Mouse (Mus musculus): ENCODE results near the gene Gpc1.

Gpc1 gene

DNA sequence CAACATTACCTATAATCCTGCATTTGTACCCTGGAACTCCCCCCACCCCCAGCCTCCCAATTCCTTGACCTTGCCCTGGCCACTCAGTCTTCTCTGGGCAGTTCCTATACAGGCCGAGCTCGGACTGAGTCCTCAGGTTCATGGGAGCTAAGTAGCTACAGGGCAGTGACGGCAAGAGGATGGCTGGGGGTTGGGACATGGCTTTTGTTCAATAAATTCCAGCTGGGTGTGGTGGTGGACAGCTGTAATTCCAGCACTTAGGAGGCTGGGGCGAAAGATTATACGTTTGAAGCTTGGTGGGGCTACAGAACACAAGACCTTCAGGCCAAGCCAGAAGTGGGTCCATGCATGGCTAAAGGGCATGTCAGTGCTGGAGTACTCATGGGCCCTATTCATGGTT lies 48.7 kb downstream of the Gpc1 start:
- no peak for DNase-seq (ENCODE audit: low spot score)

DNA sequence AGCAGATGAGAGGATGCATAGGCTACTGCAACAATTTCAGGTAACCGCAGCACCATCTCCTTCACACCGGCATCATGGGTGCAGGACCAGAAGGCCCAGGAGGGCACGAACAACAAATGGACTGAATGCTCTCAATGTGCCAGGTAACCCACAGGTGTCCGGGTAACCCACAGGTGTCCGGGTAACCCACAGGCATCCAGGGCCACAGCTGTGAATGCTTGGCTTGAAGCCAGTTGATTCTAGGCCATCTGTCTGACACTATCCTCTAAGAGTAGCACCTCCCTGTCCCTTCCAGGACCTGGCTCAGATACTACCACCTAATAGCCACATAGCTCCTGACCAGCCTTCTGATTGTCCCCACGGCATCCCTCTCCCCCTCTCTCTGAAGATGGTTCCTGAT lies 50.5 kb downstream of the Gpc1 start:
- no peak for DNase-seq (ENCODE audit: low spot score)

DNA sequence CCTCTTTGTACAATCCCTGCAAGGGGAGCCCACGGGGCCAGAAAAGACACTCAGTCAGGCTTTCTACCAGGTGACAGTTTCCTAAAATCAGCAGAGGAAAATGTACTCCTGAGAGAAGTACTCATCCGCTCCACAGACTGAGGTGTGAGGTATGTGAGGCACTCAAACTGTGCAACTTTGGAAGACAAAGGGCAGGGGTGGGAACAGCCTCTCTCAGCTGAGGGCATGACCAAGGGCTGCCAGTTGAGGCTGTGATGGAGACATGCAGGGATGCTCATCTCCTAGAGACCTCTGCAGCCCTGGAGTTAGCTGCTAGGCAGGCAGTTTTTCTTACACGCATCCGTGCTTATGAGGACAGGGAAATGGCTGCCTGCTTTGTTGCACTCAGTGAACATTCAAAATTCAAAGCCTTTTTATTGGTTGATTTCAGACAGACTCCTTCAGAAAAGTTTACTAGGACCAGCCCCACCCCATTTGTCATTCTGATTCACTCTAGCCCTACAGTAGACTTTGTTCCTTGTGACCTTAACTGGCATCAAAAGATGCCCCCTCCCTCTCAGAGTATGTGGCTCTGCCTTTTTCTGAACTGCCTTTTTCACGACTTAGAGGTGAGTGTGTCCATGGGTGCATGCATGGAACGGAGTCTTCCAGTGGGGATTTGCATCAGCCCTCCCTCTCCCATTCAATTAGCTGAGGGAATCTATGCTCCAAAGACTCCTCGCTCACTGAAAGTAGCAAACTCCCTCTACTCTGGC lies 57.6 kb downstream of the Gpc1 start:
- DNase-seq (ENCODE audit: low spot score): no peak

DNA sequence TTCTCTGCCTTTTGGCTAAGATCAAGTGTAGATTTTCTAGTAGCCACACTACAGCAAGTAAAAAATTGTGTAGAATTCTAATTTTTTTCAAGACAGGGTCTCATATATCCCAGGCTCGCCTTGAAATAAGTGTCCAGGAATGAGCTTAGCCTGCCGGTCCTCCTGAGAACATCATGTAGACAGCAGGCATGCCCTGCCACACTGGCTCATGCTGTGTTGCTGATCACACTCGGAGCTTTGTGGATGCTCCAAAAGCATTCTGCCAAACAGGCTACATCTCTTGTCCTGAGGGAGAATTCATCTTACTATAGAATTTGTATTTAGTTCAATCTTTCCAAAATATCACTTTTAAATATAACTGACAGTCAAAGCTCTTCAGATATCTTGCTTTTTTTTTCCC lies 61.3 kb downstream of the Gpc1 start:
- no peak for DNase-seq (ENCODE audit: low spot score)

DNA sequence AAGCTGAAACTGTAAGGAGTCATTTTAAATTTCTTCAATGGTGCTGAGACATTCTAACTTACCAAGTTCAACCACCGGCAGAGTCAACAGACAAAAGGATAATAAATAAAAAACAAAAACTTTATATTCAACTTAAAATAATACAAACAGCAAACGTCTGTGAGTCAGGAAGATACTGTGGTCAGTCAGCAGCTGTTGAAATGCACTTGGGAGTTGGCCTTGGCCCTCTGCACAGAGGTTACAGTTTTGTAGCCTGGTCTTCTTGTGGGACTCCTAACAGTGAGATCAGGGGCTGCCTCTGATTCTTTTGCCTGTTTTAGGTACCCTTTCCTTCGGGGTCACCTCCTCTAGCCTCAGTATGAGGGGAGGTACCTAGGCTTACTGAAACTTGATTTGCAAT lies 62.5 kb downstream of the Gpc1 start:
- no peak for DNase-seq (ENCODE audit: low spot score)

DNA sequence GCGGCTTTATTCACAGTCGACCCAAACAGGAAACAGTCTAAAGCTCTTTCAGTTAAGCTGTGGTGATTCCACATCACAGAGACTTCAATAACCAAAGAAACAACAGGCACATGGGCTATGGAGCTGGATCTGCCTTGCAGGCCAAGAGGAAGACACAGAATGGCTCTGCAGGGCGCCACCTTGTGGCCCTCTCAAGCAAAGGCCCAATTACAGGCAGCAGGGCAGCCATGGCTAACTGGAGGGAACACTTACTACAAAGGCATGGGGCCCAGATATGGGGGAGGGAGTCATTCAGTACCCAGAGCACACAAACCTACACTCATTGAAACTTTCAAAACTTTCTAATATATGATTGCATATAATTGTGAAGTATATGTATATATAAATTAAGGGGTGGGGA lies 63.6 kb downstream of the Gpc1 start:
- DNase-seq (ENCODE audit: low spot score): peak; percentile 35

DNA sequence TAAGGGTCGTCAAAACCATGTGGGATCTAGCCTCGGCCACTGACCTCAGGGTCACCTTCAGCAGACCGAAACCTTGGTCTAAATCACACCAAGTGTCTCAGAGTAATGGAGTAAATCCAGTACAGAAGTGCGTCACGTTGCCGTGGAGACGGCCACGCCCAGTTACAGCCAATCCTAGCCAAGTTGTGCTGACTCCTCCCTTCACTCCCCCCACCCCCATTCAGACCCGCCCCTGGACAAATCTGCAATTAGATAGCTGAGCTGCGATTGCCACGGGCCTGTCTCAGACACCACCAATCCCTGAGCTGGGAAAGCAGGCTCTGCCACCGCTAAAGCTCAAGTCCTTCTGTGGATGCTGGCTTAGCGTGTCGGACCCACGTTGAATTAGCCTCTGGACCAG lies 71.3 kb downstream of the Gpc1 start, which contains the start of gene Ankmy1:
TSS of gene Ankmy1 (minus strand) at position 121 of the 400 bp plus-strand sequence.
- DNase-seq (ENCODE audit: low spot score): no peak

DNA sequence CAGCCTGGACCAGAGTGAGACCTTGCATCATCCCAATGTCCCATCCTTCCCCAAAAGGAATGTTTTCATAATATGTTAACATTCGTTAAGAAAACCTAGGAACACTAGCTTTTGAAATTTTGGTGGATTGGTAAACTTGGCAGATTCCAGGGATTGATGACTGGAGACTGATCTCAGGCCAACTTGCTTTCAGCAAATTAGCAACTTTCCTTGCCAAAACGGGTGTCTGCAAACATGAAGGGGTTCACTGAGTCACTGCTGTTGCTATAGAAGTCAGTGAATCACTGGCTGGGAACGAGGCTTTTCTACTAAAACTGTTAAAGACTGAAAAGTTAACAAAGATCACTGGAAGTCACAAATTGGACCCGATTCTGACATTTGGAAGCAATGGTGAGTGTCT lies 72.2 kb downstream of the Gpc1 start:
- DNase-seq (ENCODE audit: low spot score): no peak

DNA sequence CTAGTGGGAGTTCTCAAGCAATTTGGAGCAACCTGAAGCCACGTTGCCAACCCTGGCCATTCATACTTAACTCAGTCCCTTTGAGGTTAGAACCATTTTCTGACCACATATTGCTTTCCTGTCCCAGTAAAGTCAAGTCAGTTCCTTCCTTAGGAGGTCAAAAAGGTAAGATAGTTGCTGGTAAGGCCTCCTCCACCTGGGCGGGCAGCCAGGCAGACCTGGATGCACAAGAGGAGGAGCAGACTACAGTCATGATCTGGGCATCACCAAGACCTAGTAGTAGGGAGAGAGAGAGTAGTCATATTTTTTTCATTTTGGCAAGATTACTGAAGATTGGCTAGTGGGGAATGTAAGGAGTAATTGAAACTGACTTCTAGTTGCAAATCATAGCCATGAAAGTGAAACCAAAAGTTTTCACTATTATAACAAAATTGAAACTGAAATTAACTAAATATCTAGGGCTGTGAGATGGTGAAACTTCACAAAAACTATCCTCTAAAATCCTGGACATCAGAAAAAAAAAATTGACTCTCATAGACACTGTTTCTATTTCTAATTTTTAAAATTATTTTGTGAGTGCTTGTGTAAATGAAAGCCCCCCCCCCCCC lies 74.4 kb downstream of the Gpc1 start:
- no peak for DNase-seq (ENCODE audit: low spot score)

DNA sequence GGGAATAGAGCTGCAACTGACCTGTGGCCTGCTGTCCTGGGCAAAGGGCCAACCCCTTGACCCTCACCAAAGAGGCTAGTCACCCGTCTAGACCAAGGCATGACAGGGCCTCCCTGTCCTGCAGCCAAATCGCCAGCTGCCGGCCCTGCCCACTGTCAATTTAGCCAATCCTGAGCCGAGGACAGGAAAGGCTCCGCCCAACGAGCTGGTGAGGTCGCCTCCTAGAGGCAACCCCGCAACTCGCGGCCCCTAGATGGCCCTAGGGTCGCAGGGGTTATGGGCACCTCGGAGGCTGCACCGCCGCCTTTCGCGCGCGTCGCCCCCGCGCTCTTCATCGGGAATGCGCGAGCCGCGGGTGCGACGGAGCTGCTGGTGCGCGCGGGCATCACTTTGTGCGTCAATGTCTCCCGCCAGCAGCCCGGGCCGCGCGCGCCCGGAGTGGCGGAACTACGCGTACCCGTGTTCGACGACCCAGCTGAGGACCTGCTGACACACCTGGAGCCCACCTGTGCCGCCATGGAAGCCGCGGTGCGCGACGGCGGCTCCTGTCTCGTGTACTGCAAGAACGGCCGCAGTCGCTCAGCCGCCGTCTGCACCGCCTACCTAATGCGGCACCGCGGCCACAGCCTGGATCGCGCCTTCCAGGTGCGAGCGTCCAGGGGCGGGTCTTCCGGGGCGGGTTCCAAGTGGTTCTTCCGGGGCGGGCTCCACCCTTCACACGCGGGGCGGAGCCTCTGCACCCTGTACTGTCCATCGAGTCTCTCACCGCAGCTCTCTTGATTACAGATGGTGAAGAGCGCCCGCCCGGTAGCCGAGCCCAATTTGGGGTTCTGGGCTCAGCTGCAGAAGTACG lies 75.6 kb downstream of the Gpc1 start, which contains the start of gene Dusp28:
TSS of gene Dusp28 (plus strand) at position 203 of the 853 bp plus-strand sequence.
- peak; percentile 67 for DNase-seq (ENCODE audit: low spot score)

DNA sequence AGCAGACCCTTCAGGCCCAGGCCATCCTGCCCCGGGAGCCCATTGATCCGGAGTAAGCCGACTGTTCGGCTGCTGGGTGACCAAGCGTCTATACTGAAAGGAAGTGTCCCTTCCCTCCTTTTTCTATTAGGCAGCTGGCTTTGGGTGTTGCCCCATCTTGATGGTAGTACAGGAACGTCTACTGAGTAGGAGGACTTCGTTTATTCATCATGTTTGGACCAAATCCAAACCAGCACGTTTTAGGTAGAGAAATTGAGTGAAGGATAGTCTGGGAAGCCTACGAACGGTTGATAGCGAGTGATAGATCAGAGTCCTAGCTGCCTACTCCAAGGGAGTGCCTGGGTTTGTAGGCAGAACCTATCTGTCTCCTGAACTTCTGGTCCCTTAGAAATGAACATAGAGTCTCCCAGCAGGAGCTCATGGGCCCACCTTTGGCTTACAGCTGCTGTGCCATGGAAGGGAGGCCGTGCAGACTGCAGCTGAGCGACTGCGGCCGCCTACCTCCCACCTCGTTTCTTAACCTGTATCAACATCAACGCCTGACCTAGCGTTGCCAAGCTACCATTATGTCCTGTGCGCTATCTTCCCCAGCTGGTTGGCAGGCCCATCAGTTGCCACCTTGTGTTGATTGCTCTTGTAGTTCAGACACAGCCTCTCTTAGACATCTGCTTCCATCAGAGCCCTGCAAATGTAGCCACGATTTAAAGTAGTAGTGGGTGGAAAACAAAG lies 76.4 kb downstream of the Gpc1 start:
- no peak for DNase-seq (ENCODE audit: low spot score)

DNA sequence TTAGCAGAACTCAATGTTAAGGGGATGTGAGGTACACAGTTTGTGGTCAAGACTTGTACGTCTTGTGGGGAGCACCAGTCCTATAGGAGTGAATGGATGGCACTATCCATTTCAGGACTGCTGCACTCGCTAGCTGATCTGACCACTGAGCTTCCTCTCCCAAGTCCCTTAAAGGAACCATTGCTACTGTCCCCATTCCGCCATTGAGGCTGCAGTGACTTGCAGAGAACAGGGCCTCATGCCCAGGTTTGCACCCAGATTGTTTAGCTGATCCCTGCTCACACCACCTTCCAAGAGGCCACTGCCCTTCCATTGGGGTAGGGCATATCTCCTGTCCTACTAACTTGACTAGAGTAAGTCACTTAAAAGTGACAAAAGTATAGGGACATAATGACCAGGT lies 77.2 kb downstream of the Gpc1 start:
- DNase-seq (ENCODE audit: low spot score): no peak

DNA sequence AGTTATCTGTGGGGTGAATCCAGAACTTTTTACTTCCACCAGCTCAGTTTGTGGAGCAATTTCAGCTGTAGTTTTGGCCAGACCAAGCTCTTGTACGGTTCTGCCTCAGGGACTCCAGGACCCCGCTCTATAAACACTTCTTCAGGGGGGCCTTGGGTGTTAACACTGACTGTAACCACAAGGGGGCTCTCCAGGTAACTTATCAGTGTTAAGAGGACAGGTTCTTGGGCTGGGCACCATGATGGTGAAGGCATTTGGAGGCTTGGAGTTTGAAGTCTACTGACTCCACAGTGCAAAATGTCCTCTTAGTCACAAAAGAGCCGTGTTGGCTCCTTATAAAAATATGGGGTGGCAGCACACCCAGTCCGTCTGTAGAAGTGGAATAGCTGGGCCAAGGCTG lies 77.6 kb downstream of the Gpc1 start:
- no peak for DNase-seq (ENCODE audit: low spot score)
